Comparison of ENCODE assay signal across 19 mouse cellular contexts in genomic region chr5:106055221-106055620, GRCm38 (mm10).
DNase-seq lines count a peak whose midpoint lies in the region.
"Had no signal": no experiment of that assay in that cellular context is flagged by ENCODE, and none has a peak within 500 bp of the region (broad histone marks: within the 10 kb centered on the region; RNA-seq: fewer than 3 reads in every experiment).

No protein-coding gene starts in this region.

- DNase-seq in embryo, embryonic 11 days = peak; percentile 12
- DNase-seq in embryo, embryonic 9.5 days (ENCODE audit: extremely low spot score) = no peak
- peak; percentile 4 to 17 for DNase-seq in left cerebral cortex, adult 18-20 months (ENCODE audit: low spot score in 2 of 2)
- DNase-seq in left cerebral cortex, adult 8-10 months (ENCODE audit: low spot score in 2 of 2) = no peak
- peak; percentile 7 to 12 for DNase-seq in layer of hippocampus, adult 8-10 months (ENCODE audit: low spot score in 2 of 2)
- DNase-seq in layer of hippocampus, postnatal 14 days (ENCODE audit: low spot score in 2 of 2) = peak; percentile 14 to 26
- no peak for DNase-seq in B cell, adult 2 months
- DNase-seq: adrenal gland, postnatal 25 days; cerebellum, adult 8-10 months; heart, adult 2 months; heart, postnatal 4 days; kidney, adult 2 months; kidney, postnatal 14 days; liver; lung, adult 2 months; lung, postnatal 14 days; right cerebral cortex, postnatal 4 days; thymus, adult 2 months; thymus, postnatal 36 days had no signal

Comparison
In these comparisons a context has a peak if more than half of its experiments do, and no peak if none do; other contexts are left out.
1. DNase-seq: peak in embryo, embryonic 11 days (single experiment), left cerebral cortex, adult 18-20 months (2 of 2), layer of hippocampus, adult 8-10 months (2 of 2) and layer of hippocampus, postnatal 14 days (2 of 2); none in embryo, embryonic 9.5 days (single experiment), left cerebral cortex, adult 8-10 months (0 of 2) and B cell, adult 2 months (0 of 2).